Mouse (Mus musculus) urinary bladder, postnatal 4 days (tissue): Measurements from ENCODE around the gene Lce3a.
A peak's percentile ranks its signal among the peaks of the same experiment; 100 is the strongest.

Source experiments
- DNase-seq, 2 experiments: peaks; one replicate each; pipeline ENCODE4 v3.0.0; 2021 to 2022; ENCODE audit warnings: low spot score in 2 of 2

Gene Lce3a

GRCm38 (mm10) chr3:92926130-92926529, at the start of gene Lce3a:
Gene Lce3a (minus strand): TSS chr3:92926230.
- no peak for DNase-seq

GRCm38 (mm10) chr3:92966761-92967160, 40.7 kb upstream of the Lce3a start, which contains the start of gene Lce3e:
Gene Lce3e (plus strand): TSS chr3:92967061.
- no peak for DNase-seq

GRCm38 (mm10) chr3:92957090-92957489, 31.1 kb upstream of the Lce3a start, which contains the start of gene Lce3d:
Gene Lce3d (plus strand): TSS chr3:92957390.
- DNase-seq: no peak

- no peak for DNase-seq
Observed at GRCm38 (mm10) chr3:92944186-92944585, 18.2 kb upstream of the Lce3a start, which contains the start of gene Lce3c. Gene Lce3c (plus strand): TSS chr3:92944486.

- no peak for DNase-seq
Observed at GRCm38 (mm10) chr3:92932679-92933078, 6.6 kb upstream of the Lce3a start, which contains the start of gene Lce3b. Gene Lce3b (plus strand): TSS chr3:92932979.

- DNase-seq: no peak
Observed at GRCm38 (mm10) chr3:92920364-92920763, 5.7 kb downstream of the Lce3a start.

- no peak for DNase-seq
Observed at GRCm38 (mm10) chr3:92907571-92907970, 18.5 kb downstream of the Lce3a start.

- no peak for DNase-seq
Observed at GRCm38 (mm10) chr3:92905182-92905581, 20.8 kb downstream of the Lce3a start.

GRCm38 (mm10) chr3:92903640-92904039, 22.4 kb downstream of the Lce3a start:
- no peak for DNase-seq

GRCm38 (mm10) chr3:92902992-92903391, 23.0 kb downstream of the Lce3a start:
- DNase-seq: peak in 1 of 2 experiments; percentile 64

GRCm38 (mm10) chr3:92894489-92894888, 31.5 kb downstream of the Lce3a start:
- no peak for DNase-seq

- DNase-seq: no peak
Observed at GRCm38 (mm10) chr3:92894063-92894462, 32.0 kb downstream of the Lce3a start.
